Mouse (Mus musculus): ENCODE measurements around the gene Pkhd1.

DNA sequence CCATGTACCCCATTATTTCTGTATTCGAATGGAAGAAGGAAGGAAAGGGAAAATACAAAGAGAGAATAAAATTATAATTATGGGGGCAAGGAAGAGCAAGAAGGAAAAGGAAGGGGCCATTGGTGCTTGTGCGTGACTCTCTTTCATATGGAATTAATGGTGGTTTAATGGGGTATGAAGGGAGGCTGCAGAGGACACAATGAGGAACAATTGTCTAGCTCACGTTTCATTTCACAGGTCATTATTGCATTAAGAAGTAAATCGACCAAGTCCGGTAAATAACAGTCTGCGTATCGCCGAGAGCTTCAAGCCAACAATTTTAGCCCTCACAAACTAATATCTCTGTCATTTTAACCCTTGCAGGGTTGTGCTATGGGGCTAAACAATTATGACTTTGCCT lies 437.7 kb downstream of the Pkhd1 start:
- TF ChIP-seq POLR2A (IDR thresholded peaks at IDR 0.05; ENCODE audit: insufficient read depth, low read depth, low read length): no peak
- TF ChIP-seq CTCF (IDR thresholded peaks at IDR 0.05; ENCODE audit: insufficient read depth, low read depth, low read length): no peak

Data from olfactory bulb, adult 2 months (tissue).